Mouse (Mus musculus): ENCODE data around the gene Stxbp5l.
A peak's percentile ranks its signal among the peaks of the same experiment; 100 is the strongest.

DNA sequence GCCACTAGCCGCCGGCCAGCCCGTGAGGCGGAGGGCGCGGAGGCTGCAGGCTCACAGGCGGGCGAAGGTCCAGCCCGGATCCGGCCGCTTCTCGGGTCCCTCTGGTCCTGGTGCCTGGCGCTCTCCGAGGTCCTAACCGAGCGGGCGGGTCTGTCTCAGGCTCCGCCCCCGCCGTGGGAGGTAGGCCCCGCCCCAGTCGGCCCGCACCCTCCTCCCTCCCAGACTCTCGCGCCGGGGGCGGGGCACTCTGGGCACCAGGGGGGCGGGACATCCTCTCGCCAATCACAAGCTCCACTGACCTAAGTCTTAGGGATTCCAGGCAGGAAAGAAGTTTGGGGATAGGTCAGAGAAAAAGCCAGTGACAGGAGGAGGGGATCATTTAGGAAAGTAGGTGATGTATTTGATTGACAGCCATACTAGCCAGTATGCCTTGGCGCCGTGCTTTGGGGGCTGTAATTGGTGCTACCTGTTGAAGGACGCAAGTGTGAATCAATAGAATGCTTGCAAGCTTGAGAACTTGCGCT, at the start of gene Stxbp5l:
- TF ChIP-seq MAX (IDR thresholded peaks at IDR 0.05; ENCODE audit: low read depth) (no peak), MYOD1 (IDR thresholded peaks at IDR 0.05; ENCODE audit: control insufficient read depth in 1 of 3, insufficient read length in 2 of 3, low read depth in 2 of 3) (no peak), POLR2AphosphoS2 (IDR thresholded peaks at IDR 0.05; ENCODE audit: insufficient read length, low read depth) (no peak), USF1 (IDR thresholded peaks at IDR 0.05; ENCODE audit: low read depth) (no peak), POLR2A (IDR thresholded peaks at IDR 0.05; ENCODE audit: insufficient read length, low read depth) (no peak), CEBPB (IDR thresholded peaks at IDR 0.05; ENCODE audit: insufficient read depth, poor library complexity, severe bottlenecking) (no peak), TCF12 (IDR thresholded peaks at IDR 0.05; ENCODE audit: insufficient read depth, poor library complexity, severe bottlenecking) (no peak), MYOG (IDR thresholded peaks at IDR 0.05; ENCODE audit: control insufficient read depth in 1 of 3, insufficient read depth in 1 of 3, insufficient read length in 2 of 3, low read depth in 2 of 3) (no peak), E2F4 (IDR thresholded peaks at IDR 0.05; ENCODE audit: insufficient read depth) (no peak), REST (IDR thresholded peaks at IDR 0.05; ENCODE audit: insufficient read depth, insufficient read length) (peak; percentile 24), TCF3 (IDR thresholded peaks at IDR 0.05; ENCODE audit: insufficient read length, low read depth) (no peak), SRF (IDR thresholded peaks at IDR 0.05; ENCODE audit: control insufficient read depth, insufficient read length, low read depth) (no peak)
